Mouse (Mus musculus) neural tube, embryonic 15.5 days (tissue): ENCODE results near the gene Car5b. TPM values are rescaled to one million over a fixed set of nuclear protein-coding genes. Genes with fewer than 3 reads are reported as not detected.

Experiments used
- ATAC-seq: fragments of 200-750 bp; cut with Nextera tagmentation; 2 replicates; pipeline ENCODE4 v1.8.0; 2017; ENCODE audit warnings: mild to moderate bottlenecking, moderate TSS enrichment, moderate library complexity; ENCODE audit not compliant: low FRiP score
- H3K27ac ChIP-seq: fragments of 300-500 bp; sonication (generic); replicated peaks from 2 replicates; pipeline ENCODE4 v1.5.1; 2015; ENCODE audit warnings: mild to moderate bottlenecking, inconsistent platforms
- H3K27me3 ChIP-seq: fragments of 300-500 bp; sonication (generic); replicated peaks from 2 replicates; pipeline ENCODE4 v1.6.1; 2015; ENCODE audit warnings: inconsistent platforms
- H3K36me3 ChIP-seq: fragments of 300-500 bp; sonication (generic); 2 replicates; pipeline ENCODE4 v1.6.1; 2015; ENCODE audit warnings: inconsistent platforms
- H3K4me1 ChIP-seq: fragments of 300-500 bp; sonication (generic); 2 replicates; pipeline ENCODE4 v1.6.1; 2015; ENCODE audit warnings: inconsistent platforms
- H3K4me2 ChIP-seq: fragments of 300-500 bp; sonication (generic); 2 replicates; pipeline ENCODE4 v1.6.1; 2015; ENCODE audit warnings: inconsistent platforms, mild to moderate bottlenecking, moderate library complexity
- H3K4me3 ChIP-seq: fragments of 300-500 bp; sonication (generic); replicated peaks from 2 replicates; pipeline ENCODE4 v1.5.1; 2015; ENCODE audit warnings: mild to moderate bottlenecking, inconsistent platforms
- H3K9ac ChIP-seq: fragments of 300-500 bp; sonication (generic); replicated peaks from 2 replicates; pipeline ENCODE4 v1.6.1; 2015; ENCODE audit warnings: mild to moderate bottlenecking, inconsistent platforms
- H3K9me3 ChIP-seq: fragments of 300-500 bp; sonication (generic); replicated peaks from 2 replicates; pipeline ENCODE4 v1.6.1; 2016; ENCODE audit warnings: inconsistent platforms
- WGBS: fragments of 180-500 bp; shearing (Covaris S2); methylation state at CpG from one replicate; pipeline ENCODE4 v1.1.7; 2015; ENCODE audit warnings: mixed read lengths; 5-methylcytosine and 5-hydroxymethylcytosine counted together
- polyA plus RNA-seq: library from polyadenylated mRNA; unstranded; fragments of >200 nt; fragmentation: Nextera tagmentation; extraction: Ambion mirVana; gene quantifications from 2 replicates; pipeline ENCODE4 v1.2.1, GENCODE M21; 2015

The Car5b gene
- polyA plus RNA-seq, 1 experiment from 2014 or later: 0.79 TPM

DNA sequence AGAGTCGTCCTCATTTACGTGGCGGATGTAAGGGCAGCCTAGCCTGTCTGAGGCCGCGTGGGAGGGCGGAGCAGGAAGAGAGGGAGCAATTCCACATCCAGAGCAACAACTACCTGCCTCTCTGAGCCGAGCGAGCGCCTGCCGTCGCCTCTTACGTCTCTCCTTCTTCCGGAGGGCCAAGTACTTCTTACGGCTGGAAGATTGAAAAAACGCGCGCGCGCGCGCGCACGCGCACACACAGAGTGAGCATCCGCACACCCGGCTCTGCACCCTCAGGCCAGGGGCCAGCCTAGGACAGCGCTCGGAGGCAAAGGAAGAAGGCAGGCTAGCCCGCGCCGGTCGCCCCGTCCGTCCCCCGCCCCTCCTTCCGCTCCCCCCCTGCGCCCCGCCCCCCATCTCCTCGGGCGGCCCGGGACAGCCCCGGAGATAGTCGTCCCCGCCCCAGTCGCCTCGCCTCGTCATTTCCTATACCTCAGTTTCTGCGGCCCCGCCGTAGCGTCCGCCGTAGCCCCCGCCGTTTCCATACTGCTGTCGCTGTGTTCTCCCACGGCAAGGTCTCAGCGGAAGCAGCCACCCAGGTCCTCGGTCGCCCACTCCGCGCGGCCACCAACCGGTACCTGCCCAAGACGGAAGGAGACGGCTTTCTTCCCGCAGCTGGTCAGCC, 69.9 kb downstream of the Car5b start:
- H3K4me1 ChIP-seq: peaks cover 8% of the 10 kb centered on the region
- peak overlapping the region; percentile 81 for H3K9ac ChIP-seq
- 18% methylated on average over 37 of the region's 67 CpGs for WGBS
- H3K9me3 ChIP-seq: no peaks in the 10 kb centered on the region
- H3K27me3 ChIP-seq: 0 out of 2 replicates have a peak, but pooled peaks cover 3% of the 10 kb centered on the region
- H3K36me3 ChIP-seq: peaks cover 3% of the 10 kb centered on the region; the same call in 1 of the 2 replicates
- H3K4me2 ChIP-seq: peak overlapping the region; percentile 59
- peak; percentile 95 for ATAC-seq
- H3K27ac ChIP-seq: peak overlapping the region; percentile 96
- peak overlapping the region; percentile 66 for H3K4me3 ChIP-seq

DNA sequence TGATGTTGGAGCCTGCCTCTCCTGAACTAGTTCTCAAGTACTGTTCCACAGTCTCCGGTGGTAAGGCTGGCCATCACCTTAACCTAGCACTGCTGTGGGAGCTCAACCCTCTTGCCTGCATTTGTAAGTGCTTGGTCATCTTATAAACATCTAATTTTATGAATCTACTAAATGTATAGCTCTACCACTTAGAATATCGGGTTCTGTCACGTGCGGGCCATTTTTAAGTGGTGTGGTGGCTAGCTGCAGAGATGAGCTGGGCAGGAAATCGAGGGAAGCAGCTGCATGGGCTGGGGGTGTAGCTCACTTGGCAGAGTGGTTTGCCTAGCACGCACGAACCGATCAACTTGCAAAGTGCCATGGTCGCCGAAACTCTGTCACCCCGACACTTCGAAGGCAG, 70.4 kb downstream of the Car5b start:
- 0 out of 2 replicates have a peak, but pooled peaks have one; percentile 0 for ATAC-seq
- H3K27ac ChIP-seq: peak overlapping the region; percentile 96; the same call in 1 of the 2 replicates
- H3K9me3 ChIP-seq: no peaks in the 10 kb centered on the region
- 32% methylated on average over 12 of the region's 12 CpGs for WGBS
- H3K4me2 ChIP-seq: peak overlapping the region; percentile 59
- peak overlapping the region; percentile 81 for H3K9ac ChIP-seq
- H3K36me3 ChIP-seq: peaks cover 3% of the 10 kb centered on the region; the same call in 1 of the 2 replicates
- peaks cover 8% of the 10 kb centered on the region for H3K4me1 ChIP-seq
- 0 out of 2 replicates have a peak, but pooled peaks cover 3% of the 10 kb centered on the region for H3K27me3 ChIP-seq
- H3K4me3 ChIP-seq: peak overlapping the region; percentile 66

GRCm38 (mm10) chrX:163951618-163952017, 76.2 kb downstream of the Car5b start:
- H3K27me3 ChIP-seq: 0 out of 2 replicates have a peak, but pooled peaks cover 3% of the 10 kb centered on the region
- no peak overlapping the region for H3K27ac ChIP-seq
- H3K4me3 ChIP-seq: no peak overlapping the region
- peaks cover 9% of the 10 kb centered on the region; the same call in 1 of the 2 replicates for H3K36me3 ChIP-seq
- no peak overlapping the region for H3K9ac ChIP-seq
- no peaks in the 10 kb centered on the region for H3K4me1 ChIP-seq
- no peak overlapping the region for H3K4me2 ChIP-seq
- no peaks in the 10 kb centered on the region for H3K9me3 ChIP-seq
- 73% methylated on average over 1 of the region's 1 CpGs for WGBS
- no peak for ATAC-seq

DNA sequence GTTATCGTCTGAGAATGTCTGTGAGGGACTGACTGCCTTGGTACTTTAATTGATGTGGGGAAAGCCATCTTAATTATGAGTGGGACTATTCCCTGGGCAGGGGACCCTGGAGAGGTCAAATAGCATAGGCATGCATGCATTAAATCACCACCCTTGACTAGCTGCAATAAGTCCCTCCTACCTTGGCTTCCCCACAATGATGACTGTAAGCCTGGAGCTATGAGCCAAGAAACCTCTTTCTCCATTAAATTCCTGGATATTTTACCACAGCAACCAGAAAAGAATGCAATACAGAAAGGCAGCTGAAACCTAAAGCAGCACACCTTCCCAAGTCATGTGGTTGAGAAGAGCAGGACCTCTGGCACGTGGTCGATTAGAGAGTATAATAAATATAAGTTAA, 83.4 kb downstream of the Car5b start:
- Histone ChIP-seq H3K36me3 (peaks cover 8% of the 10 kb centered on the region; the same call in 1 of the 2 replicates), H3K9ac (no peak overlapping the region), H3K4me2 (no peak overlapping the region), H3K27me3 (no peaks in the 10 kb centered on the region), H3K4me1 (no peaks in the 10 kb centered on the region), H3K4me3 (no peak overlapping the region), H3K27ac (no peak overlapping the region), H3K9me3 (no peaks in the 10 kb centered on the region)
- no peak for ATAC-seq
- WGBS: 96% methylated on average over 3 of the region's 3 CpGs

- Histone ChIP-seq H3K4me2 (no peak overlapping the region), H3K27ac (no peak overlapping the region), H3K4me3 (no peak overlapping the region), H3K36me3 (no peaks in the 10 kb centered on the region; the same call in 1 of the 2 replicates), H3K4me1 (no peaks in the 10 kb centered on the region), H3K27me3 (no peaks in the 10 kb centered on the region), H3K9ac (no peak overlapping the region), H3K9me3 (no peaks in the 10 kb centered on the region)
- WGBS: 93% methylated on average over 6 of the region's 6 CpGs
- ATAC-seq: no peak
These were observed 89.2 kb downstream of the Car5b start for GRCm38 (mm10) chrX:163938587-163938986.

GRCm38 (mm10) chrX:163934731-163935130, 93.1 kb downstream of the Car5b start:
- no peak overlapping the region for H3K9ac ChIP-seq
- H3K4me2 ChIP-seq: no peak overlapping the region
- H3K27me3 ChIP-seq: no peaks in the 10 kb centered on the region
- H3K36me3 ChIP-seq: no peaks in the 10 kb centered on the region
- no peaks in the 10 kb centered on the region for H3K9me3 ChIP-seq
- no peaks in the 10 kb centered on the region for H3K4me1 ChIP-seq
- H3K4me3 ChIP-seq: no peak overlapping the region
- no peak overlapping the region for H3K27ac ChIP-seq
- ATAC-seq: no peak
- 82% methylated on average over 8 of the region's 8 CpGs for WGBS

DNA sequence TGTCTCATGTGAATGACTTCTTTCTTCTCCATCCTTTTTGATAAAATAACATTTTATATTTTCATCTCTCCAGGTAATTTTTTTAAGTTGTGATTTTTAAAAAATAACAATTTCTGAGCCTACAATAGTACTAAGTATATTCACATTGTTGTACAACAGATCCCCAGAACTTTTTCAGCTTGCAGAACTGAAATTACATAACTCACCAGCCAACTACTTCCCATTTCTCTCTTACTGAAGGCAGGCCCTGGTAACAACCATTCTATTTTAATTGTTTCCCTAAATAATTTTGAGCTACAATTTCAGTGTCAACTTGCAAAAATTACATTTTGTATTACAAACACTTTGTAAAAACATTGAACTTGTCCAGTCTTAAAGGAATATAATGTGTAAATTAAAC, 98.2 kb downstream of the Car5b start:
- peaks cover 6% of the 10 kb centered on the region; the same call in 1 of the 2 replicates for H3K27me3 ChIP-seq
- no peak overlapping the region for H3K4me3 ChIP-seq
- no peaks in the 10 kb centered on the region for H3K36me3 ChIP-seq
- no peak overlapping the region for H3K4me2 ChIP-seq
- H3K27ac ChIP-seq: no peak overlapping the region
- no peaks in the 10 kb centered on the region for H3K4me1 ChIP-seq
- H3K9ac ChIP-seq: no peak overlapping the region
- no peak for ATAC-seq
- H3K9me3 ChIP-seq: no peaks in the 10 kb centered on the region

Other genes starting within 250 kb of the Car5b start
- 127 and 156 TPM in 2 replicates for gene Ap1s2, start 119.0 kb downstream of the Car5b start, polyA plus RNA-seq
- 57.7 and 62.5 TPM in 2 replicates for gene Zrsr2, start 69.3 kb downstream of the Car5b start, polyA plus RNA-seq
- gene Siah1b, start 48.5 kb upstream of the Car5b start, polyA plus RNA-seq: 16.9 and 18.1 TPM in 2 replicates
- not detected in 2 replicates for gene Cltrn, start 60.8 kb upstream of the Car5b start, polyA plus RNA-seq
- gene Ace2, start 111.3 kb upstream of the Car5b start, polyA plus RNA-seq: 0.10 and 3.2 TPM in 2 replicates
- 0.12 and 0.31 TPM in 2 replicates for gene Bmx, start 230.2 kb upstream of the Car5b start, polyA plus RNA-seq
- 3.0 and 7.0 TPM in 2 replicates for gene Pir, start 241.4 kb upstream of the Car5b start, polyA plus RNA-seq